Mouse (Mus musculus) R1 (cell line): ENCODE data around the gene 1700016K19Rik.

ENCODE experiments used
- DNase-seq: peaks from one replicate; pipeline ENCODE4 v3.0.0-alpha.2; 2018; ENCODE audit warnings: low read depth, low spot score

The 1700016K19Rik gene

GRCm38 (mm10) chr11:76033359-76033758, 33.6 kb downstream of the 1700016K19Rik start:
- DNase-seq: no peak

GRCm38 (mm10) chr11:76033836-76034235, 34.1 kb downstream of the 1700016K19Rik start:
- DNase-seq: no peak

GRCm38 (mm10) chr11:76035182-76035581, 35.5 kb downstream of the 1700016K19Rik start:
- no peak for DNase-seq

DNA sequence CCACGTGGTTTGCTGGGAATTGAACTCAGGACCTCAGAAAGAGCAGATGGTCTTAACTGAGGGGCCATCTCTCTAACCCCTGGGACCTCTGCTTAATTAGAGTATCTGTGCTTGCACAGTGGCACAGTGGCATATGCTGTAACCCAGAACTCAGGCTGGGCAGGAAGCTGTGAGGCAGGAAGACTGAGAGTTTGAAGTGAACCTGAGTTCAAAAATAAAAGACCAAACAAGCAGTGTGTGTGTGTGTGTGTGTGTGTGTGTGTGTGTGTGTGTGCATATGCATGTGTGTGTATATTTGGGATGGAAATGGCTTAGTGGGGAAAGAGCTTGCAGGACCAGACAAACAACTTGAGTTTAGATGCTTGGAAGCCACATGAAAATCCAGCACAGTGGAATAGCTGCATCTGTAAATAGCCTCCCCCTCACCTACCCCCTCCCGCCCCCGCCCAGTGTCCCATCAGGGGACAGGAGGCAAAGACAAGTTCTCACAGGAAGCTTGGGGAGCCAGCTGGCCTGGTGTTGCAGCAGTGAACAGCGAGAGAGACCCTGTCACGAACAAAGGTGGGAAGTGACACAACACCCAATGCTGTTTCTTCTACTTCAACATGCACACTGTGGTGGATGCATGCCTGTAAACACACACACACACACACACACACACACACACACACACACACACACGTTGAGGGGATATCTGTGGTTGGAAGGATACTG, 38.0 kb downstream of the 1700016K19Rik start:
- no peak for DNase-seq

GRCm38 (mm10) chr11:76039271-76040053, 39.8 kb downstream of the 1700016K19Rik start:
- DNase-seq: no peak

- no peak for DNase-seq
Measured at GRCm38 (mm10) chr11:76040106-76040505, 40.4 kb downstream of the 1700016K19Rik start.

- DNase-seq: no peak
Measured at GRCm38 (mm10) chr11:76040761-76041376, 41.2 kb downstream of the 1700016K19Rik start.

GRCm38 (mm10) chr11:76042041-76042638, 42.4 kb downstream of the 1700016K19Rik start:
- no peak for DNase-seq

GRCm38 (mm10) chr11:76042882-76043281, 43.2 kb downstream of the 1700016K19Rik start:
- no peak for DNase-seq

- DNase-seq: no peak
Measured at GRCm38 (mm10) chr11:76044468-76044867, 44.8 kb downstream of the 1700016K19Rik start.

- DNase-seq: no peak
Measured at GRCm38 (mm10) chr11:76045367-76045766, 45.7 kb downstream of the 1700016K19Rik start.

GRCm38 (mm10) chr11:76050509-76050908, 50.8 kb downstream of the 1700016K19Rik start:
- DNase-seq: no peak

- peak; percentile 21 for DNase-seq
Measured at GRCm38 (mm10) chr11:76050967-76051512, 51.3 kb downstream of the 1700016K19Rik start.

- DNase-seq: no peak
Measured at GRCm38 (mm10) chr11:76052496-76052895, 52.8 kb downstream of the 1700016K19Rik start.
